Mouse (Mus musculus): Measurements from ENCODE around the gene Krr1.

Gene Krr1

DNA sequence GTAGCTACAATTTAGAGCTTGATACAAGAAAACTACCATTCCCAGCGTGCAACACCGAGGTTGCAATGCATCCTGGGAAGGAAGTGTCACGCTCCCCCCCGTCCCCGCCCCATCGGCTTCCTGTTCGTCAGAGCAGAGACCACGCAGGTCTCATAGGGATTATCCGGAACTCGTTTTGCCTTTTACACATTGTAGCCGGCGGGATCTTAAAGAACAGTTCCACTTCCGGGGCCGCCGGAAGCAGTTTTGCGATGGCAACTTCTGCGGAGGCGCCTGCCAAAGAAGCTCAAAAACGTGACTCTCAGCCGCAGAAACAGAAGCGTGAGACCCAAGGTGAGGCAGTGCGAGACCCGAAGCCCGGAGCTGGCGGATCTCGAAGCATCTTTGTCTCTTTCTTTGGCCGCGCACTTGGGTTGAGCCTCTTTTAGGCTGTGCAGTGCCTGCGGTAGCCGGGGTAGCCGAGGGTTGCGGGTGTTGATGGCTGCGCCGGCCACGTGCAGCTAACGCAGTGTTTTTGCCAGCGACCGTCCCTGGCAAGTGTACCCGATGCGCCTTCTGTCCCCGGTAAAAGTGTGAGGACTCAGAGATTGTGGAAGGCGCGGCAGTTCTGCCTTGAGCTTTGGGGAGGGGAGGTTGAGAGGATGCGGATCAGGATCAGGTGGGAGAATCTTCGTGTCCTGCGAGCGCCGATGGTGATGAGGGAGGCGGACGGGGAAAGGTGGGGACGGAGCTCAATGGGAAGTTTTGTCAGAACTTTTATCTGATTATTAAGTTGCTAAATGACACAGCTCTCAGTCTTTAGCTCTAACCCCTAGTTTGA is at the start of gene Krr1:
Gene Krr1, plus strand, starts transcription at position 123 of the 820 bp plus-strand sequence.
- peak; percentile 69 to 84 for DNase-seq

DNA sequence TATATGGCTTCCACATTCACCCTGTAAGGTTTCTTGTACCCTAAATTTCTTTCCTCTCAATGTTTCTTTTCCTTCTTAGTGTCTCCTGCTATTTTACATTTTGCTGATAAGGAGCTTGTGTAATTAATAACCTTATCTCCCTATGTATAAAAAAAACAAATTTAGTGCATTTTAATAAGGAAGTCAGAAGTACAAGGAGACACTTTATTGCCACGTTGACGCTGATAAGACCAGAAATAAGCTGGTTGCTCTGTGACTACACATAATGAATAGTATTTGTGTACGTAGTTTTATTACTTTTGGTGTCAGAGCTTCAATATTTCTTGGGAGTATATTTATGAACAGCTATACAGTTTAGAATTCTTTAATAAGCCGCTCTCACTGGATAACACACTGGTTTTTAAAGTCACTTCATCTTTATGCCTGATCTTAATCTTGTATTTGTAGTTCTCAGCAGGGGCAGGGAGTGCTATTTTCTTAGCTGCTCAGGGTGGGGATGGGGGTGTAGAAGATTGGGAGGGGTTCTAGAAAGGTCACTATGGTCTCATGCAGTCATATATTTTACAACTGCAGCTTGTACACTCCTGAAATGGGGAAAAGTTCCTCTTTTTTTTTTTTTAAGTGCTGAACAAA is 48.8 kb upstream of the Krr1 start:
- no peak for DNase-seq

DNA sequence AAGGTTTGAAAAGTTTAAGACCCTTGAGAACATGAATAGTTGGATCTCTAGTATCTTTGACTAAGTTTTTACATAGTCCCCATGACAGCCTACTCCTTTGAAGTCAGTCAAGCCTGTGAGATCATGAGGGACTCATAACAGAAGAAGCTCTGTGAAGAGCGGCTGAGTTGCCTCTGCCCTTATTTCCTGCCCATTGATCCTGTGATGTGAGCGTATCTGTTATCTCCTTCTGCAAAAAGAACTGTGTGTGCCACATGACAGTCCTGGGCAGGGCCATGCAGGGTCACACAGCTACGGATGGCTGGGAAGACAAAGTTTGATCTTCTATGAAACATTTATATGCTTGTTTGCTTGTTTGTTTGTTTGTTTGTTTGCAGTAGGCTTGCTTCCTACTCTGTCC is 48.3 kb upstream of the Krr1 start:
- peak in 1 of 2 experiments; percentile 12 for DNase-seq

DNA sequence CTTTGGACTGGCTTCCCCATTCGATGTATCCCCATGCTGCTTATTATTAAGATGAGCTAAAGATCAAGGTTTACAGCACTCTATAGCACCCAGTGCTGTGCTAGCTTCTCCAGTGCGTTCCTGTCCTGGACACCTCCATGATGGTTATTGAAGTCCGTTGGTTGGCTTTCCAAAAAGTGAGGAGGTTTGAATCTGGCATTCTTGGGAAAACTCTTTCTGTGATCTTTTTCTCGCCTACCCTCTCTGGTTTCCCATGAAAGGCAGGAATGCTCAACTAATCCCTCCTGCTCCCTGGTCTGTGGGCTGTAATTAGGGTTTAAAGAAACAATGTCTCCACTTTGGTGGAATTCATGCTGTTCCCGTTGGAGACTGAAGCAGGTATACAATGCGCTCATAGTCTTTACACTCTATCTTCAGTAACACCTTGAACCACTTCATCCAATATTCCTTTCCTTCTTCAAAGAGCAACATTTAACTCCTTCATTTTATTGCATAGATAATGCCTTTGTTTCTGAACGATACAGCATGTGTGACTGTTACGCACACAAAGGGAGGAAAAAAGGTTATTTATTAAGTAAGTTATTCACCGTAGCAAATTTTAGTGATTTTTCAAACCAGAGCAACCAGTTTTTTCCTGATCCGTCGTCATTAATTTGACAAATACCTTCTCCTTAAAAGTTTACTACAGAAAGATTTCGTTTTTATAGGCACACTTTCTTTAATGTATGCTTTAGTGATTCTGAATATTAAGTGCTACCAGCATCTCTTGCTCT is 47.6 kb upstream of the Krr1 start:
- no peak for DNase-seq

- peak; percentile 43 to 61 for DNase-seq
These were observed 47.0 kb upstream of the Krr1 start for GRCm38 (mm10) chr10:111925489-111925860.

- no peak for DNase-seq
These were observed 39.7 kb upstream of the Krr1 start for GRCm38 (mm10) chr10:111932621-111933345.

GRCm38 (mm10) chr10:111935207-111935606 is 37.3 kb upstream of the Krr1 start:
- DNase-seq = no peak

GRCm38 (mm10) chr10:111936021-111936420 is 36.4 kb upstream of the Krr1 start:
- DNase-seq = no peak

DNA sequence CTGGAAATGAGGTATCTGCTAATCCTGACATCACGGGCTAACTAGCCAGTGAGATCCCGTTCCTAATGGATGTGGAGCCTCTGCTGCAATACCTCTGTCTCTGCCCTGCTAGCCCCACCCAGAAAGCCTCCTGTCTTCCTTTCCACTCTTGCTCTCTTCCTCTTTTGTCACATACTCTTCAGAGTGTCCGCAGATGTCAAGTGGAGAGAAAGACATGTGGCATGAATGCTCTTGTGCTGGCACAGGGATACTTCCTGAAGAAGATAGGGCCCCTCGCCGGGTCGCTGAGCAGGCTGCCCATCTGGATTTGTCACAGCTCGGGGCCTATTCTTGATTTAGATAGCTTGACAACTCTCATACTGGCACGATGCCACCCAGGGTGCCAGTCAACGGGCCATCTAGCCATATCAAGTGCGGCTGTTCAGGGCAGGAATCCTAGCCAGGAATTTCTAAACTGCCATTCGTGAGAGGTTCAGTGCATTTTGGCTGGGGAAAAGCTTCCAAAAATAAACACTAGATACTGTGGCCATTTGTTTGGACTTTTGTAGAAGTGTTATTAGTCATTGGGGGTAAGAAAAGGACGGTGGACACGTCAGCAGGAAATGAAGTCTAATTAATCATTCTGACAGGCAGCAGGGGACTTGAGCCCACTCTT is 35.8 kb upstream of the Krr1 start:
- no peak for DNase-seq

- no peak for DNase-seq
These were observed 35.3 kb upstream of the Krr1 start for GRCm38 (mm10) chr10:111937146-111937534.

DNA sequence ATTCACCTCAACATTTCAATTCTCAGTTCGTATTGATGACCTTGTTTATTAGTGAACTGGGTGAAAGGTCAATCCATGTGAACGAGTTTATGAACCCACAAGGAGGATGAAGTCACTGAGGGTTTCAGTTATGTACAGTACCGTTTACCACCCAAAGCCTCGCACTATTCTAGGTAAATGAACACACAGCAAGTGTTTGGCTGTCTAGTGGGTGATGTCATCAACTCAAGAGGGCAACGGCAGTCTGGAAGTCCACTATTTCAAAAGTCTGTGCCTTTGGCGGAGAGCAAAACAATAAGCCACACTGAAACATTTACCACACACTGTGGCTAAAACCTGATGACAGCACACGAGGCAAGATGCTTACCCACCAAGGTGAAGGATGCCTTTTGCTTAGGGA is 29.4 kb upstream of the Krr1 start:
- no peak for DNase-seq

GRCm38 (mm10) chr10:111945563-111945962 is 26.9 kb upstream of the Krr1 start:
- no peak for DNase-seq

GRCm38 (mm10) chr10:111948041-111948440 is 24.4 kb upstream of the Krr1 start:
- no peak for DNase-seq

DNA sequence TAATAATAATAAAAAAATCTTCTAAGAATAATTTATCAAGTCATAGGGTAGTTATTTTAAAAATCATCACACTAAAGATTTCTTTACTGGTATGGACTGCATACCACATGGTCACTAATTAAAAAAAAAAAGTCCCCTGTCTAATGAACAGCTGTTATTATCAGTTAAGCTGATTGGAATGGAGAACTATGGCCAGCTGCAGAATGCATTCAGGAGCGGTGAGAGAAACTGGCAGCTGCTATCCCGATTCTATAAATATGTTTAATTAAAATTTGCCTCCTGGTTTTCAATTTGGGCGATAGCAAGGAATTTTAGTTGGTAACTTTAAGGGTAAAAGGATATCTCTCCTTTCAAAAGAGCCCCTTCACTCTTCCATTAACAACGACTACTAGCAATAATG is 23.5 kb upstream of the Krr1 start:
- no peak for DNase-seq

GRCm38 (mm10) chr10:111955836-111956235 is 16.6 kb upstream of the Krr1 start:
- DNase-seq = no peak

GRCm38 (mm10) chr10:111957271-111958045 is 15.0 kb upstream of the Krr1 start:
- DNase-seq = no peak

GRCm38 (mm10) chr10:111958046-111958421 is 14.4 kb upstream of the Krr1 start:
- no peak for DNase-seq

DNA sequence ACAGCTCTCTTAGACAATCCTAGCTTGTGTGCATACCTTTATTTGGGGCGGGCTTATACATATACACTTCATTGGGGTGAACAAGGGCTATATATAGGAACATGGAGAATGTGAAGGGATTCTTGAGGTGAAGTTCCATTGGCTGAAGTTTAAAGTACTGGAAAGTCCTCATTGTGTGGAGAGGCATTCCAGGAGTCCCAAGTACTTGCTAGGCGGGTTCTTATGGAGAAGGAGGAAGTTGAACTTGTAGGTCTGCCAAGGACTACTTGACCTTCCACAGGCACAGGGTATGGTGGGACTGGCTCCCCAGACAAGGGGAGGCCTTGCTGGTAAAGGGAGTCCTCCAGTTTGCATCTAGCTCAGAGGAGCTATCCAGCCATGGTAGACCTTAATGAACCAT is 13.1 kb upstream of the Krr1 start:
- DNase-seq = no peak

DNA sequence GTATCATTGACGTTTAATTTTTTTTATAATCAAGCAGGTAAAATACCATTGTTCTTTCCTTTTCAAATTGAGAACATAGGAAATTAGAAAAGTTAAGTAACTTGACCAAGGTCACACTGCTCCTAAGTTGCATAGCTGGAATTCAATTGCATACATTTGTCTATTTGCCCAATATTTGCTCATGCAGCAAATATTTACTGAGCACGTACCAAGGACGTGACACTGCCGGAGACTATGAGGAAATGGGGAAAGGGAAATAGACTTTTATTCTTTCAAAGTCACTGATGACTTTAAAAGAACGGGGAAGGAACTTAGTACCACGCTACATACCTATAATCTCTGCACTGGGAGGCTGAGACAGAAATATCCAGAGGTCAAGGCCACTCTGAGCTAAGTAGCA is 12.0 kb upstream of the Krr1 start:
- DNase-seq = no peak

DNA sequence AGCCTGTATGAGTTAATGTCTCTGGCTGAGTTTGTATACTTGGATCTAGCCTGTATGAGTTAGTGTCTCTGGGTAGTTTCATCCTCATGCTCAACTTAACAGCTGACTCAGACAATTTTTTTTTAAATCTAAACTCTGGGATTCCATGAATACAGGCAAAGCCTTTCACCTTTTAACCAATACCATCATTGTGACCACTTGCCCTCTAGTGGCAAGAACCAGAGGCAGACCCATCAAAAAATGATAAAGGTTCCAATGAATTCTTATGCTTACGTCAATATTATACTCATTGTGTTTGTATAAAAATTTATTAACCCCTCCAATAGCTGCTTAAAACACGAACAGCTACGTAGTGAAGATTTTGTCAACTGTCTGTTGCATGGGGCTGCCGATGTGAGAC is 6.1 kb upstream of the Krr1 start:
- DNase-seq = no peak

DNA sequence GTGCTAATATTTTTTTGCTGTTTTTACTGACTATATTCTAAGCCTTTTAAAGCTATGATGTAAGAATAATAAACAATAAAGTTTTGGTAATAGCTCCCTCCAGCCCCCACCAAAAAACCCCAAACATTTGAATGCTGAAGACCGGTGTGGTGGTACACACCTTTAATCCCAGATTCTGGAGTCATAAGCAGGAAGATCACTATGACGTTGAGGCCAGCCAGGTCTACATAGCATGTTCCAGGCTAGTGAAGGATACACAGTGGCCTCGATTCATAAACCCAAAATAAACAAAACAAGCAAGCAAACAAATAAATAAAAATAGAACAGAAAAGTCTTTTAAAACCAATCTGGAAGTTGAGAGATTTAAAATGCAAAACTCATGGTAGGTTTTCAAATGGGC is 535 bp upstream of the Krr1 start:
- no peak for DNase-seq

DNA sequence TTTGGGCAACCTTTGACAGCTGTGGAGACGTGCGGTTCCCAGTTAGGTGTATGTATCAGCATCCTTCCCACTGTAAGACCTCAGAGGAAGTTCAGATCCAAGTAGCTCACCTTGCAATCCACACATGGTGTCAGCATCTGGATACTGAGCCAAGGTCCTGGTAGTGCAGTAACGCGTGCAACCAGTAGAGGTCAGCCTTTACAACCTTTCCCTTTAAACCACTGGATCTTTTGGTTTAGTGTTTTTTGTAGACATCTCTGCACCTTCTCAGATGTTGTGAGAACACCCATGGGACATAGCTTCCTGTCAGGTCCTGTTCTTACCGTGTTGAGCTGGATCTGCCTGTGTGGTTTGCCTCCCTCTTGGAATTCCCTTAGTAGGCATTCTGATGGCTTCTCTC is 5.1 kb downstream of the Krr1 start:
- DNase-seq = peak in 1 of 2 experiments; percentile 23

All from thymus, adult 18-20 months (tissue).